Mouse (Mus musculus) heart, adult 2 months (tissue): ENCODE results near the gene Chst3.

Source experiments
- CTCF ChIP-seq: fragments of 200-600 bp; IDR thresholded peaks from 2 replicates; pipeline ENCODE4 v1.8.1; 2022; ENCODE audit warnings: antibody characterized with exemption, mild to moderate bottlenecking, moderate library complexity
- EP300 ChIP-seq: fragments of 200-500 bp; IDR thresholded peaks from 2 replicates; pipeline ENCODE4 v1.6.1; 2011; ENCODE audit warnings: low read depth, low read length, control low read depth; ENCODE audit not compliant: insufficient read depth
- POLR2A ChIP-seq: fragments of 200-500 bp; IDR thresholded peaks from 2 replicates; pipeline ENCODE4 v1.6.1; 2011; ENCODE audit warnings: mild to moderate bottlenecking, low read depth, low read length, control low read depth; ENCODE audit not compliant: insufficient read depth

- TF ChIP-seq POLR2A (no peak), EP300 (no peak), CTCF (no peak)
Observed at GRCm38 (mm10) chr10:60202785-60203184, 16.3 kb downstream of the Chst3 start.
